Mouse (Mus musculus) kidney, embryonic 14.5 days (tissue): Measurements from ENCODE around the gene Slamf1. TPM values are rescaled to one million over a fixed set of nuclear protein-coding genes. Genes with fewer than 3 reads are reported as not detected.

ENCODE experiments used
- ATAC-seq: fragments of 200-750 bp; cut with Nextera tagmentation; 2 replicates; pipeline ENCODE4 v1.8.0; 2017; ENCODE audit warnings: moderate number of reproducible peaks, mild to moderate bottlenecking, moderate TSS enrichment, moderate library complexity; ENCODE audit not compliant: low FRiP score, low TSS enrichment
- H3K27ac ChIP-seq: fragments of 300-500 bp; sonication (generic); 2 replicates; pipeline ENCODE4 v1.5.1; 2014; ENCODE audit warnings: low read depth, mild to moderate bottlenecking, low read length, moderate library complexity, mixed read lengths
- H3K27me3 ChIP-seq: fragments of 300-500 bp; sonication (generic); 2 replicates; pipeline ENCODE4 v1.6.1; 2014; ENCODE audit warnings: mild to moderate bottlenecking, low read length; ENCODE audit not compliant: control insufficient read depth, insufficient read depth
- H3K36me3 ChIP-seq: fragments of 300-500 bp; sonication (generic); 2 replicates; pipeline ENCODE4 v1.6.1; 2014; ENCODE audit warnings: low read length, mixed read lengths; ENCODE audit not compliant: control insufficient read depth, insufficient read depth
- H3K4me1 ChIP-seq: fragments of 300-500 bp; sonication (generic); 2 replicates; pipeline ENCODE4 v1.6.1; 2014; ENCODE audit warnings: low read length, mixed read lengths; ENCODE audit not compliant: control insufficient read depth, insufficient read depth
- H3K4me2 ChIP-seq: fragments of 300-500 bp; sonication (generic); replicated peaks from 2 replicates; pipeline ENCODE4 v1.6.1; 2014; ENCODE audit warnings: low read depth, mild to moderate bottlenecking, low read length
- H3K4me3 ChIP-seq: fragments of 300-500 bp; sonication (generic); 2 replicates; pipeline ENCODE4 v1.5.1; 2014; ENCODE audit warnings: mild to moderate bottlenecking, low read length
- H3K9ac ChIP-seq: fragments of 300-500 bp; sonication (generic); 2 replicates; pipeline ENCODE4 v1.6.1; 2014; ENCODE audit warnings: low read depth, mild to moderate bottlenecking, low read length, moderate library complexity
- H3K9me3 ChIP-seq: fragments of 300-500 bp; sonication (generic); 2 replicates; pipeline ENCODE4 v1.6.1; 2016; ENCODE audit warnings: low read length; ENCODE audit not compliant: control insufficient read depth
- WGBS: fragments of 180-500 bp; shearing (Covaris S2); extraction: QIAGEN DNeasy Blood & Tissue Kit; methylation state at CpG from one replicate; pipeline ENCODE4 v1.1.7; 2014; 5-methylcytosine and 5-hydroxymethylcytosine counted together
- polyA plus RNA-seq: library from polyadenylated mRNA; unstranded; fragments of >200 nt; fragmentation: Nextera tagmentation; extraction: Ambion mirVana; gene quantifications from 2 replicates; pipeline ENCODE4 v1.2.1, GENCODE M21; 2014

Gene Slamf1
- polyA plus RNA-seq: 0.26 and 0.41 TPM in 2 replicates

DNA sequence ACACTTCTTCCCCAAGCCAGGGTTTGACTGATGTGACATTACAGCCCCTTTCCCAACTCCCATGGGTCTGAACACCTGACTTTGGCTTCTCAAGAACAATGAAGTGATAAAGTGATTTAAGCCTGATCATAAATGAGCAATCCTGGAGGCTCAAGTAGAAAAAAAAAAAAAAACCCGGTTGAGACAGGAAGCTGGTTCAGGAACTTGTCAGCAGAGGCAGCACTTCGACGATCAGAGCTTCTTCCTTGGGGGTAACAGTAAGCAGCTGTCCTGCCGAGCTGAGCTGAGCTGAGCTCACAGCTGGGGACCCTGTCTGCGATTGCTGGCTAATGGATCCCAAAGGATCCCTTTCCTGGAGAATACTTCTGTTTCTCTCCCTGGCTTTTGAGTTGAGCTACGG, at the start of gene Slamf1:
TSS of gene Slamf1 (plus strand) at position 230 of the 400 bp plus-strand sequence.
- no peak within 1 kb of the TSS for H3K27ac ChIP-seq
- no peaks in the 10 kb centered on the region for H3K36me3 ChIP-seq
- no peak within 1 kb of the TSS for H3K4me3 ChIP-seq
- no peaks in the 10 kb centered on the region for H3K27me3 ChIP-seq
- 19% methylated on average over 6 of the region's 6 CpGs for WGBS
- no peak within 1 kb of the TSS for H3K4me2 ChIP-seq
- H3K4me1 ChIP-seq: no peaks in the 10 kb centered on the region
- no peak within 1 kb of the TSS for H3K9ac ChIP-seq
- H3K9me3 ChIP-seq: no peaks in the 10 kb centered on the region
- no peak for ATAC-seq

DNA sequence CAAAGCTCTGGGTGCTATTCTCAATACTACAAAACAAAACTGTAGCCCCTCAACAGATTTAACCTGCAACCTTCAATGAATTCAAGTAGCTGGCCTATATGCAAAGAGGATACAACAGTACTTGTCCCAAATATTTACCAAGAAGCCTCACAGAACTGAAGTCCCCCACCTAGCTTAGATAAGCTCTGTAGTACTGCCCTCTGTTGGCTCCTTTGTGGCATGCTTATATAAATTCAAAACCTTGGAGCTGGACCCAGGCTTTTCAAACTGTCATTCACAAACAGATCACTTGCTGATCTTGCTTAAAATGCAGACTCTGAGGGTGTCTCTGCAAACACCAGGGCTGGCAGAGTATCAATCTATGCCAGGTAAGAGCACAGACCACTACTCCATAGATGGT, 35.7 kb upstream of the Slamf1 start:
- no peak for ATAC-seq
- Histone ChIP-seq H3K36me3 (no peaks in the 10 kb centered on the region), H3K4me2 (no peak overlapping the region), H3K9me3 (0 out of 2 replicates have a peak, but pooled peaks cover 4% of the 10 kb centered on the region), H3K27ac (no peak overlapping the region), H3K4me3 (no peak overlapping the region), H3K4me1 (no peaks in the 10 kb centered on the region), H3K9ac (no peak overlapping the region), H3K27me3 (no peaks in the 10 kb centered on the region)

GRCm38 (mm10) chr1:171734898-171735297, 32.0 kb upstream of the Slamf1 start:
- H3K9ac ChIP-seq: no peak overlapping the region
- H3K27me3 ChIP-seq: no peaks in the 10 kb centered on the region
- ATAC-seq: no peak
- H3K27ac ChIP-seq: no peak overlapping the region
- H3K4me3 ChIP-seq: no peak overlapping the region
- WGBS: 89% methylated on average over 6 of the region's 6 CpGs
- no peak overlapping the region for H3K4me2 ChIP-seq
- H3K4me1 ChIP-seq: no peaks in the 10 kb centered on the region
- H3K9me3 ChIP-seq: no peaks in the 10 kb centered on the region
- no peaks in the 10 kb centered on the region for H3K36me3 ChIP-seq

DNA sequence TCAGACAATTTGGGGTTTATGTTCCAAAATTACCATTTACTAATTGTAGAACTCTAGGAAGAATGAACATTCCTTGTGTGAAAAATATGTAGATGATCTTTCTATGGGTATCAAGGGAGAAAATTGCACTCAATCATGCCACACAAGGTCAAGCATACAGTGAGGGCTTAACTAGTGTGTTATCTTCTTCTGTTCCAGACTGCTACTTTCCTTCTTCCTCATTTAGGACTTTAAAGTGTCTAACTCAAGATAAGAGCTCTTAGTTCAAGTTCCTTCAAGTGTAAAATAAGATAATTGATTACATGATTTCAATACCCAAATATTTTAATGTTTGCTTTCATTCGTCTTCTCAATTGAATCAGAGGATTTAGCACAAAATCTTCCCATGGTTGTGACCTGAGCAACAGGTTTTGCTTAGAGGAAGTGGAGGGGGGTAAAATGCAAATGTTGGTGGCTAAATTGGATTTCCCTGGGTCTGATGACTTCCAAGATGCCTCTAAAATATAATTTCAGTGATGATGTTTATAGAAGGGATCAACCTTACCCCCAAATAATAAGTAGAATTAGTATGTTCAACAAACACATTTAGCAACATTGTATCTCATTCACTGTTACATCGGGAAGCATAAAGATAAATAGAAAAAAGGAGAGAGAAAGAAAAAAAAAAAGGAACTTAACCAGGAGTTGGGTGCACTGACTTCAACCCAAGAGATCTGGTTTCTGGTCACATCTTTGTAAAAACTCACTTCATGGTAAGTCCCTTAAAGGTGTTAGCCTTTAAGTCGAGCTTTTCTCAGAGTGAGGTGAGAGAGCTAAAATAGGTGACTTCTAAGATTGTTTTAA, 18.6 kb upstream of the Slamf1 start:
- no peaks in the 10 kb centered on the region for H3K27me3 ChIP-seq
- H3K4me2 ChIP-seq: no peak overlapping the region
- WGBS: 82% methylated on average over 3 of the region's 3 CpGs
- H3K9ac ChIP-seq: no peak overlapping the region
- no peaks in the 10 kb centered on the region for H3K9me3 ChIP-seq
- no peak overlapping the region for H3K4me3 ChIP-seq
- H3K4me1 ChIP-seq: no peaks in the 10 kb centered on the region
- H3K36me3 ChIP-seq: no peaks in the 10 kb centered on the region
- no peak overlapping the region for H3K27ac ChIP-seq
- no peak for ATAC-seq

DNA sequence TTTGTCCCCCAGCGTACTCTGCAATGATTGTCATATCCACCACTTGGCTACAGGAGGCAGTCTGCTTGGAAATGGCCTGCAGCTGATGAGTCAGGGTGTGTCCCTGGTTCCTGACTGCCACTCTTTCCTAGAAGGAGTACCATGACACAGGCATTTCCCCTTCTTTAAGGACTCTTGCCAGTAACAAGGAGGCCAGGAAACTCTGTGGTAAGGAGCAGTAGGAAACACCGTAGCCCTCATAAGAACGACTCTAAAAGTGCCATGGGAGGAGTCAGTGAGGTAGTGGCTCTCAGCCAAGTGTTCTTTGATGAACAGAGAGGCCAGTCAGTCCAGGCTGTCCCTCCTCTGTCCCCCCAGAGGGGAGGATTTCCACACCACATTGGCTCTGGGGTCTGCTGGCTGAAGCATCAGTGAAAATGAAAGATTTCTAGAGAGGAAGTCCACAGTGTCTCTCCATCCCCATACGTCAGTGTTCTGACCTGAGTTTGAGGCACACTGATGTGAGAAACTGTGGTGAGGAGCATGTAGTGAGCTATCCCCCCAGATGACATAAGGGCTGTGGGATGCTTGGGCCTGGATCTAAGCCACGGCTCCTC, 5.0 kb upstream of the Slamf1 start:
- H3K27me3 ChIP-seq: no peaks in the 10 kb centered on the region
- no peaks in the 10 kb centered on the region for H3K4me1 ChIP-seq
- no peak overlapping the region for H3K4me2 ChIP-seq
- 52% methylated on average over 5 of the region's 5 CpGs for WGBS
- no peak overlapping the region for H3K9ac ChIP-seq
- H3K4me3 ChIP-seq: no peak overlapping the region
- ATAC-seq: no peak
- H3K9me3 ChIP-seq: no peaks in the 10 kb centered on the region
- no peak overlapping the region for H3K27ac ChIP-seq
- no peaks in the 10 kb centered on the region for H3K36me3 ChIP-seq

GRCm38 (mm10) chr1:171770996-171771395, 4.1 kb downstream of the Slamf1 start:
- H3K4me3 ChIP-seq: no peak overlapping the region
- no peak overlapping the region for H3K27ac ChIP-seq
- WGBS: 78% methylated on average over 6 of the region's 6 CpGs

GRCm38 (mm10) chr1:171772121-171772735, 5.3 kb downstream of the Slamf1 start:
- Histone ChIP-seq H3K9me3 (no peaks in the 10 kb centered on the region), H3K9ac (no peak overlapping the region), H3K27ac (no peak overlapping the region), H3K4me2 (no peak overlapping the region), H3K36me3 (no peaks in the 10 kb centered on the region), H3K4me1 (no peaks in the 10 kb centered on the region), H3K27me3 (no peaks in the 10 kb centered on the region), H3K4me3 (no peak overlapping the region)
- ATAC-seq: no peak
- WGBS: 68% methylated on average over 8 of the region's 8 CpGs

More at GRCm38 (mm10) chr1:171770996-171771395, 4.1 kb downstream of the Slamf1 start:
- H3K9ac ChIP-seq: no peak overlapping the region
- no peaks in the 10 kb centered on the region for H3K36me3 ChIP-seq
- ATAC-seq: no peak
- H3K27me3 ChIP-seq: no peaks in the 10 kb centered on the region
- H3K4me1 ChIP-seq: no peaks in the 10 kb centered on the region
- H3K4me2 ChIP-seq: no peak overlapping the region
- H3K9me3 ChIP-seq: no peaks in the 10 kb centered on the region

DNA sequence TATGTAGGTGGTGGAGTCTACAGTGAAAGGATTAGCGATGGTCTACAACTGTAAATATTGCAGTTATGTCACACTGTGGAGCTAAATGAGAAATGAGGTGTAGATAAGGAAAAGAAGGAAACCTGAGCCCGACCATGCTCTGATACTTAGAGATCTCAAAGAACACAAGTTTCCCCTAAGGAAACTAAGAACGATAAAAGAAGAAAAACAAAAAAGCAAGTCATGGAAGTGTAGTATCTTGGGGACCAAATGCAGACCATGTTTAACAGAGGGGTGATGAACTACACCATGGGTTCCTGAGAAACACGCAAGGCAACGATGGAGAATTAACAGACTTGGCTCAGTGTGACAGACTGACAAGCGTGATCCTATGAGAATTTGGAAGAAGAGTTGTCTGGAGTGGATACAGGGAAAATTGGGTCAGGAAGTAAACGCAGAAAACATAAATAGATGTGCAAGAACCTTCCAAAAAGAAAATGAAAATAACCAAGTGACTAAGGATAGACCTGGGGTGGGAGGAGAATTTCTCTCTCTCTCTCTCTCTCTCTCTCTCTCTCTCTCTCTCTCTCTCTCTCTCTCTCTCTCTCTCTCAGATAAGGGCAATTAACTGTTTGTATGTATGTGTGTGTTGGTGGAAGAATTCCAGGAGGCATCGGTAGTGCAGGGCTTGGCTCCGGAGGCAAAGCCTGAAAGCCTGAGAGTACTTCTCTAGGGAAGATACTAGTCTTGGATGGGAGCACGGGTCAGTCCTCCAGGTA, 6.5 kb downstream of the Slamf1 start:
- Histone ChIP-seq H3K4me3 (no peak overlapping the region), H3K27me3 (no peaks in the 10 kb centered on the region), H3K9ac (no peak overlapping the region), H3K27ac (no peak overlapping the region), H3K4me2 (no peak overlapping the region), H3K4me1 (no peaks in the 10 kb centered on the region), H3K9me3 (no peaks in the 10 kb centered on the region), H3K36me3 (no peaks in the 10 kb centered on the region)
- WGBS: 90% methylated on average over 10 of the region's 10 CpGs
- ATAC-seq: no peak
